Mouse (Mus musculus): ENCODE results near the gene Vmn2r71.

DNA sequence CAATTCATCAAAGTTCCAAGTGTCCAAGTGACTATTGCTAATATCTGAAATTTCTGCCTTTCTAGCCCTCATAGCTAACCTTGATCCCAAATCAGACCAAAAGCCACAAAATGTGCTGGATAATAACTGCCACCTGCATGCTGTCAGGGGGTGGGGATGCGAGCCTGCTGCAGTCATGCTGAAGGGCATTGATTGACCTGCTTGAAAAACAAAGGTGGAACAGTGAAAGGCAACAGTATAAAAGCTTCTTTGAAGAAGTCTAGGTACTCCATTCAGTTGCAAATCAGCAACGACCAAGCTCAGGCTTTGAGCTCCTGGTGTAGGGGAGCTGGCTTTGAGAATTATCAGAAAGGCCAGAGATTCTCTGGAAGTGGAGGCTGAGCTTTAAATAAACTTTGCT, 19.8 kb upstream of the Vmn2r71 start:
- TF ChIP-seq CTCF (IDR thresholded peaks at IDR 0.05; ENCODE audit: low read depth) (no peak), EP300 (IDR thresholded peaks at IDR 0.05; ENCODE audit: low read depth) (no peak)
